Mouse (Mus musculus) layer of hippocampus, postnatal 10 days (tissue): ENCODE results near the gene Mpig6b. TPM values are rescaled to one million over a fixed set of nuclear protein-coding genes. Genes with fewer than 3 reads are reported as not detected.
A peak's percentile ranks its signal among the peaks of the same experiment; 100 is the strongest.

ENCODE experiments used
- DNase-seq, 2 experiments: peaks; one replicate each; pipeline ENCODE4 v3.0.0; 2021; ENCODE audit warnings: low spot score in 2 of 2
- total RNA-seq, 2 experiments: library from RNA; stranded (reverse); gene quantifications; 2 replicates each; pipeline ENCODE4 v1.2.3; 2021

Mpig6b gene
- total RNA-seq, 2 experiments from 2014 or later, result not detected

DNA sequence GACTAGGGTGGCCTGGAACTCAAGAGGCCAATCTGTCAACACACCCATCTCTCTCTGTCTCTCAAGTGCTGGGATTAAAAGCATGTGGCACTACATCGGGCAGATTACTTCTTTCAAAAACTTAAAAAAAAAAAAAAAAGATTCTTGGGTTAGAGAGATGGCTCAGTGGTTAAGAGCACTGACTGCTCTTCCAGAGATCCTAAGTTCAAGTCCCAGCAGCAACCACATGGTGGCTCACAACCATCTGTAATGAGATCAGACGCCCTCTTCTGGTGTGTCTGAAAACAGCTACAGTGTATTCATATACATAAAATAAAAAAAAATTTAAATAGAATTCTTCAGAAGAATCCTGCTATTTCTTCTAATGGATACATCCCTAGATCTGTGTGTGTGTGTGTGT lies 22.2 kb upstream of the Mpig6b start:
- no peak for DNase-seq

DNA sequence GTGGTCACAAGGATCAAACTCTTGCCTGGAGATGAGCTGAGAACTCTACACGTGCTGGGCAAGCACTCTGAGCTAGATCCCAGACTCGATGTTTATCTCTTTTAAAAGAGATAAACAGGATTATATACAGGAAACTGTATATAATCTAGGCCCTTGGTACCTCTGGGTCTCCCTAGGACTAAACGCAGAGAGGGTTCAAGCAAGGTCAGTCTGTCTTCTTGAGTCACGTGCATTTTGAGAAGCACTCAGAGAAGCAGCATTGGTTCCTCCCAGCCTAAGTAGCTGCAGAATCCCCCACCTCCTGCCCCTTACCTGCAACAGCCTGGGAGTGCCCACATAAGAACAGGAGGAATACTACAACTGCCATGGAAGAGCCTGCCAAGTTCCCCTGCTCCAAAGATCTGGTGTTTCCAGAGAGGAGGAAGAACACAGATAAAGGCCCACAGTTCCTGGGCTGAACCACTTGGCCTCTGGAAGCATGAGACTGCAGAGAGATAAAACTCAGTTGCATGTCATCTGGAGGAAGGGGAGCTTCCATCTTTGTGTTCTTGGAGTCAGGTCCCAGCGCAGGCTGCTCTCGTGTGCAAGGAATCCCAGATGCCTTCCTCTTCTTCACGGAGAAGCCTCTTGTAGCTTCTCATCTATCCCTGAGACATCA lies 19.4 kb upstream of the Mpig6b start, which contains the start of gene Ly6g6f:
TSS of gene Ly6g6f (minus strand) at position 403 of the 658 bp plus-strand sequence.
- DNase-seq, result no peak

DNA sequence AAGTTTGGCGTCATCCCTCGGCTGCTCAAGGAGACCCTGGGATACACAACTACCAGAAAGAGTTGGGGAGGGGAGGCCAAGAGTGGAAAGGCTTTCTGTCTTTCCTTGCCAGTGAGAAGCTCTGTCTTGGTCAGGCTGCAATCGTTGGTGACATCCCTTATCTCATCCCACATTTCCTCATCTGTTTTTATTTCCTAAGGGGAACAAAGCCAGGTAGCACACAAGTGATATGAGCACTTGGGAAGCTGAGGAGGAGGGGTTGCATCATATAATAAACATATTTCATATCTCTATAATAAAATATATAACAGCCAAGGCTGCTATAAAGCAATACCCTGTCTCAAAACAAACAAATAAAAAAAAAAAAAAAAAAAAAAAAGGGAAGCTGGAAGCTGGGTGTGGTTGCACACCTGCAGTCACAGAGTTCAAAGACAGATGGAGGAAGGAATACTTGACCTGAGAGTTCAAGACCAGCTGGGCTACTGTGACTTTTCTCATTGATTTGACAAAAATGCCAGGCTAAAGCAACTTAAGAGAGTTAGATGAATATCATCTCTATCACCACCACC lies 18.0 kb upstream of the Mpig6b start:
- DNase-seq, result no peak

DNA sequence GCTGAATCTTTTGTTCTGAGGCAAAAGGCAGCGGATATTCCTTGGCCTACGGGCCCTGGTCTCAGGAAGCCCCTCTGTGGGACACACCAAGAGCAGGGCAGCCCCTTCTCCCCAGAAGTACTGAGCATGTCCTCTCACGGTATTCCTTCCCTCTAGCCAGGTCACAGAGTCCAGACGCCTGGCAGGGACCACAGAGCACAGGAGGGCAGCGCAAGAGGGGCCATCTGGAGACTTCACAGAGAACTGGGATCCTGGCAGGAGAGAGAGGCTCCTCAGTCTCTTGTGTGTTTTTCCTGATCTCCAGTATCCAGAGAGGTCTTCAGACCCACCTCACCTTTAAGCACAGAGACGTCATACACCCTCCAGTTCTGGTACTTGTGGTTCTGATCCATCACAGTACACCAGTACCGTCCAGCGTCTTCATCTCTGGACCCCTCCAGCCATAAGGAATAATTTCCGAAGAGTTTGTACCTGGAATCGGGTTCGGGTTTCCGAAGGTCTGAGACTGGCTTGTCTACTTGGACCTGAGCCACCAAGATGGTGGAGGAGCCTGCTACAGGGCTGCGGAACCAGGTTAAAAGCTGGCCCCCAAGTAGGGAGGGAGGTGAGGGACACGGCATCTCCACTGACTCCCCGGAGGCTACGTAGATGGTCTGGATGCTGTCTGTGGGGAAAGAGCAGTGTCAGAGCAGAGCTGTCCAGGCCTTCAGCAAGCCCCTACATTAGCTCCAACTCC lies 17.0 kb upstream of the Mpig6b start:
- no peak for DNase-seq

DNA sequence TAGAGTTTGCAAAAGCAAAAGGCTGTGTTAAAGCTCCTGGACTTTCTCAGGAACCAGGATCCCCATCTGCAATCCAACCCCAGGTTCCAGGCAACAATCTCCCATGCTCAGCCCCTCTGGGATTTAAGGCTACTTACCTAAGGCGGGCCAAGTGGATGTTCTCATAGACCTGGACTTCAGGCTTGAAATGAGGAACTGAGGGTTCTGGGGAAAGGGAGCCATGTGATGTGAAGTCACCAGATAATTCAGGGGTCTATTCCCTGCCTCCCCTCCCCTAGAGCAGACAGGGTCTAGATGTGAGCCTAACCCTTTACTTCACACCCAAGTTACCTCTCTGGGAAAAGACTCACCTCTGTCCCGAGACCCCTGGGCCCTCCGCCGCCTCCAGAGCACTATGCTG lies 14.7 kb upstream of the Mpig6b start:
- no peak for DNase-seq

DNA sequence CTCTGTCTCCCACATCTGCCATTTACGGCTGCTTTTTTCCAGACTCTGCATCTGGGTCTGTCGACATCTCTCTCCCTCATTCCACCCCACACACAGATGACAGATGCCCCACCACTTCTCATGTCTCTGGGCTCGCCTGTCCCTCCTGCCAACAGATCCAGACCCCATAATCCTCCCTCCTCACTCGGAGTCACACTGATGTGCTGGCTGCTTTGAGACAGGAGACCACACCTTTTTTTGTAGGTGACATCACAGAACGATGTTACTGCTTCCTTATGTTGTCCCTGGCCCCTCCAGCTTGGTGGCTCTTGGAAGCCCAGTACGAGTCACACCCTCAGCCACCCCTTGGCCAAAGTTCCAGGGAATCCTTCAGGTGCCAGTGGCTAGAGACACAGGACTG lies 14.3 kb upstream of the Mpig6b start:
- no peak for DNase-seq

DNA sequence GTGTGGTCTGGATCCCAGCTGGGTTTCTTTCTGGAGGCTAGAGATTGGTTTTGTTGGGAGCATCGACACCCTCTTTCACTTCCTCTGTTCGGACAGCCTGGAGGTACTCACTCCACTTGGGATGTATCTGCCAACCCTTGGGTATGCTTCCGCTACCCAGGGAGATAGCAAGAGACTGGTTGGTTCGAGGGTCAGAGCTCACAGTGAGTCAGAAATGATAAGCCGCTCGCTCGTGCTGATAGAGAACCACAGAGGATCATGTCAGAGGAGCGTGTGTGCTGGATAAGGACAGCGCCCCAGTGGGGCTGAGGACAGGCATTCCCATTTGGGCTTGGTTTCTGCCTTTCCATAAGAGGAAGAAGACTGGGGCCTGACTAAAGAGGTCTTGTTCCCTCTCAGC lies 13.8 kb upstream of the Mpig6b start:
- no peak for DNase-seq

DNA sequence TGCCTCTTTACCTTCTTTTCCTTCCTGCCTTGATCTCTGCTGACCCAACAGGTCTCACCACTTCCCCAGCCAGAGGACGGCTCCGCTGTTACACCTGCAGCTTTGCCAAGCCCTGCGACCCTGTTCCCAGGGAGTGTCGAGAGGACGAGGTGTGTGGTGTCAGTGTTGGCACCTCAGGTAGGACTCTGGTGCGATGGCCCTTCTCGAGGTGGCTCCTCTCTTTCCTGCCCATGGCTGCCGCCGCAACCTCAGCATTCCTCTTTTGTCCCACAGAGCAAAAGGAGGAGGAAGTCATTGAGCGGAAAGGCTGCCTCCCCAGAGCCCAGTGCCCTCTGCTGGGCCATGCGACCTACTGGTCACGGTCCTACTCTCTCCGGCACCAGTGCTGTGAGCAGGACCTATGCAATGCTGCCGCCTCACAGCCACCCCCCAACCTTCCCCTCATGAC lies 11.8 kb upstream of the Mpig6b start, which contains the start of gene Ly6g6d:
TSS of gene Ly6g6d (minus strand) at position 280 of the 448 bp plus-strand sequence.
- peak in 1 of 2 experiments; percentile 43 for DNase-seq

DNA sequence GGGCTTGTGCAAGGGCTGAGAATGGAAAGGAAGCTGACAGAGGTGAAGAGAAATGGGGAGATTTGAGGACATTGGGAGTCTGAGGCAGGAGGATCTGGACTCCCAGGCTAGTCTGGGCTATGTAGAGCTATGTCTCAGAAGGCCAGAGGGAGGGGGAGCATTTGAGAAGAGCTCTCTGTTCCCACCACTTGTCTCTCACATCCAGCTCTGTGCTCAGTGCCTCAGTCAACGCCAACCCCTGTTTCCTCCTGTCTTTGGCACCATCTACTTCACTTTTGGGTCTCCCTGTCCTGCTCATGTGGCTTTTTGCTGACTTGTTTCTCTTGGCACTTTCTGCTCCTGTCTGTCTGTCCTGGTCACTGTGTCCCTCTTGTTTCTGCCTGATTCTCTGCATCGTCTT lies 11.3 kb upstream of the Mpig6b start:
- DNase-seq, result no peak

DNA sequence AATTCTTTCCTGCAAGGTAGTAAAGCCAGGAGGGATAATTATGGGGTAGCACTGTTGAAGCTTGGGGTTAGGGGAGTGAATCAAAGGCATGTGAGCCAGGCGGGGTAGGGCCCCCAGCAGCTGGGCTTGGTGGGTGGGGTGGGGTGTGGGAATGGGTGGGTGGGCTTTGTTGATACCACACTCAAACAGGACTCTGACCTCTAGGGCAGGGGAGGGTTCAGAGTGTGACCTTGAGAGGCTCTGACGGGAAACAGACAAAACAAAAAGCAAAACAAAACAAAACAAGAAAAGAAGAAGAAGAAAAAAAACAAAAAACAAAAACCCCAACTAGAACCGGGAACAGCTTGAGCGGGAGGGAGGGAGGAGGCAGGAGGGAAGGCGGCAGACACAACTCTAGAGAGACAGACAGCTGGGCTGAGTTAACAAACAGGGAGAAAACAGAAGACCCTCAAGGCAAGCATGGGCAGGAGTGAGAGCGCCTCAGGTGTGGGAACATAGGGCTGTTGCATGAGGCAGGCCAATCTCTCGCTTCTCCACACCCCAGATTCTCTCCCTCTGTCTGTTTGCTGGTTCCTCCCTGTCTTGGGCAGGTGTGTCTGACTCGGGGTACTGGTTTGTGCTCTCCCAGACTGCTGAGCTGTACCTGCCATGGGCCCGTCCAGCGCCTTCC lies 10.7 kb upstream of the Mpig6b start, which contains the start of gene Ly6g6e:
TSS of gene Ly6g6e (plus strand) at position 396 of the 670 bp plus-strand sequence.
- no peak for DNase-seq

DNA sequence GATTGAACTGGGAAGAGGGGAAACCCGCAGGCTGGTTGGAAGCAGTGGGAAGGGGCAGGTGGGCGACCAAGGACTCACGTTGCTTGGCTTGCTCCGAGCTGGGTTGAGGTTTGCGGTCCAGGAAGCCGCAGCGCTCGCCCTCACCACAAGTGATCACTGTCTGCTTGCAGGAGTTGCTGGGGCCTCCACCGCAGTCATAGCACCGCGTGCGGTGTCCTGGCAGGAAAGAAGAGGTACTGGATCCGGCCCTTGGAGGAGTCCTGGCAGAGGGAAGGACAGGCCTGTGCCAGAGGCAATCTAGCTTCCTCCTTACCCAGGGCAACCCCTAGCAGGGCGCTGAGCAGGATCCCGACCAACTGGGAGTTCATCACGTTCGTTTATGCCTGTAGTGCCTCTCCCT lies 8.1 kb upstream of the Mpig6b start:
- DNase-seq, result no peak

DNA sequence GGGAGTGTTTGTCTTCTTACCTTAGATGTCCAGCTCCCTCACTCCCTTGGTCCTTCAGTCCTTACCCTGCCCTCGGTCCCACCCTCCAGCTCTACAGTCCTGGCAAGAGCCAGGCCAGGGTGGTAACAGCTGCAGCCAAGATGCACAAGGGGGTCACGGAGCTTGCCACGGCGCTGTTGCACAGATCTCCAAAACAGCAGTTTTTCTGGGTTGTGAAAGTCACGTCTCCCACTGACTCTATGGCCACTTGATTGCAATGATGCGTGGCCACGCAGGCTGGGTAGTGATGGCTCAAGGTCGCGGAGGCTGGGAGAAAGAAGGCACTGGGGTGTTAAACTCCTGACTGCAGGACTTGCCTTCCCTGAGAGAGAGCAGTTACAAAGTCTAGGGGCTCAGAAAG lies 5.5 kb upstream of the Mpig6b start:
- no peak for DNase-seq

DNA sequence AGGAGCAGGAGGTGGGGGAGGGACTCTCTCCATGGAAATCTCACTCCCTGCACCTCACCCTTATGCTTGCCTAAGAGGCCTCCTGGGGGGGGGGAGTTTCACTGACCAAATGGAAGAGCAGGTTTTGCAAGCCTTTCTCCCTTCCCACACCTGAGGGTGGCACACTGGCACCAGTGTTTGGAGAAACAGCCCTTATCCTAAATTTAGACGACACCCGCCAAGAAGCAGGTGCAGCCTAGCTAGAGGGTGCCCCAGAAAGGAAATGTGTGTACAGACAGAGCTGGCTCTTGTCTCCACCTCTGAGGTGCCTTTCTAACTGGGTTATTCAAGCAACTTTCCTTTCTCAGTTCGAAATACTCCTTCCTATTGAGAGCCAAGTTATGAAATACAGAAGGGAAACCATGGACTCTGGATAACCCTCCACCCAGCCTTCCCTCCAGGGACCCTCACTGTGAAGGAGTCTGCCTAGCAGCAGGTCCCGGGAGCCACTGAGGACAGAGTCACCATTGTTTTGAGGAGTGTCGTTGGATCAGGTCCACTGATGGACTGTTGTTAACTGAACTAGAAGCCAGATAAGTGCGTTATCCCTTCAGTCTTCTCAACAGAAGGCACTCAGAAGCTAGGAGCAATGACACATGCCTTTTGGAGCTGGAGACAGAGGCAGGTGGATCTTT lies 4.7 kb upstream of the Mpig6b start:
- no peak for DNase-seq

DNA sequence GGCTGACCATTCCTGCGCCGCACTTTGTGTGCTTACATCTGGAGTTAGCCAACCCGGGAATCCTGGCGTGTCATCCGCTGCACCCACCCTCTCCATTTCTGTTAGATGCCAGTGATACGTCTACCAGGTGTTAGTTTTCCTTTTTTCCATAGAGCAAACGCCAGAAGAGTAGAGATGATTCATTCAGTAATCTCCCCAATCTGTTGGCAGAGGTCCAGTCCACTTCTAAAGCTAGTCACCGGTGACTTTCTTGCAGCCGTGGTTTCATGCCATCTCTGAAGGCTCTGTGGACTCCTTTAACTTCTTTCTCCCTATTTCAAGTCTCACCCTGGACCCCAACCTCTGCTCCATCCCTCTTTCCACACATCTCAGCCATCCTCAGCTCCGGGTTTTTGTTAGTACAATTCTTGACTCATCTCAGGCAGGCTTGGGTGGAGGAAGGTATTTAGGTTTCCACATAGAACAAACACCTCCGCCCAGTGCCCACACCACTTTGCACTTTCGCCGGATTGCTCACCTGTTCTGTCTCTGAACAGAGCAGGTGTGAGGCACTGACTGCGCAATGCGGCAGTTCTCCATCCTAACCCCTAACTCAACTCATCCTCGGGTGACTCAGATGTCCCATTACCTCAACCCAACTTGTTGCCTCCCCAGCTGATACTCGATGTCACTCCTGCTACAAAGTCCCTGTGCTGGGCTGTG lies 2.4 kb upstream of the Mpig6b start:
- DNase-seq, result no peak

DNA sequence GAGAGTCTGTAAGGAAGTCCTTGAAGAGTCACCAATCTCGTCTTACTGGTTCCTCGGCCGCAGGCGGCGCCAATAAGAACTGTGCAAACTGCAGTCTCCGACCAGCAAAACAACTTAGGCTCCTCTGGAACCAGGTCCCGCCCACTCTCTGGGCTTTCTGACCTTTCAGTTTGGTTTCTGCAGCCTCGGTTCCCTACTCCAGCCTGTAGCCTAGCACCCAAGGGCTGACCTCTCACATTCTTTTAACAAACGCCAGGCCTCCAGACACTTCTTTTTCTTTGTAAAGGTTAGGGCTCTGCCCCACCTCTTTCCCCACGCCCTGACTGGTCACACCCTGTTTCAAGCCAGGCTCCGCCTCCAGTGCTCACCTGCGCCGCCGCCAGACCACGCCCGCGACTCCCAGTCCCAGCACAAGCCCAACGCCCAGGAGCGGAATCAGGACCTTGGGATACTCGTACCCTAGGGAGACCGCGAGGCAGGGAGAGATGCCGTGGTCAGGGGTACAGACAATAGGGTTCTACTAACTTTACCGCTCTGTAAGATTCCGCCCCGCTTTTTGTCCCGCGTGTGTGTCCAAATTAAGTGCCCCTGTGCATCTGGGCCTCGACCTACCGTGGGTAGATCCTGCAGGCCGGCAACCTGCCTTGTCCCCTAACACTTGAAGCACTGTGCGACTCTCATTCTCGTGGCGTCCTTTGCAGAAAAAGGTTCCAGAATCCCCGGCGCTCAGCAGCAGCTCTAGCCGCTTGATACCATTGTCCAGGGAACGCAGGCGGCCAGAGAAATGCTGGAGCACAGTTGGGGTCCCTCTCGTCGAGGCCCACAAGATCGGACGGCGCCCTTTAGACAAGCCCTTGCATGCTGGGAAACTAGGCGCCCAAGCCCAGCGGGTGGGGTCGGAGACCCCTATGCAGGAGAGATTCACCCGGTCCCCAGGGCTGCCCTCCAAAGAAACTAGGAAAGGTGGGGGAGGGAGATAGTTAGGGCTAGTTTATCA lies 735 bp downstream of the Mpig6b start, which contains the start of gene Ly6g6c:
TSS of gene Ly6g6c (plus strand) at position 438 of the 997 bp plus-strand sequence.
- no peak for DNase-seq

DNA sequence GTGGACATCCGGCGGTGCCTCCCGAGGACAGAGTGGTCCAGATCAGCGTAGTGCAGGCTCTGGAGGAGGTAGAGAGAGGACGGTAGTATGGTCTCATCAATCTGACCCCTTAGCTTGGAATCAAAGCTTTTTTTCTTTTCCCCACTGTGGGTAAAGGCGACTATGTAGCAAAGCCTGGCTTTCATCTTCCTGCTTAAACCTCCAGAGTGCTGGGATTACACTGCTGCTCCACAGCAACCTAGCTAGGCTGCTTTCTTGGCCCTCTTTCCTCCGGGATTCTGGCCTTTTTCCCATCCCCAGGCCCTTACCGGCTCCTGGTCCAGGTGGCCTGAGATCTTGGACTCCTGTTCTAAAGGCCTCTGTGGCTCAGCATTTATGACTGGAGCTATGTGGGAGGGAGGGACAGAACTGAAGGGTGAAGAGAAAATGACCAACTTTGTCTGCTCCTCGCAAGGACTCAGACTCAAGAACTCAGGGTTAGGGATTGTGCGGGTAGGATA lies 1.6 kb downstream of the Mpig6b start:
- no peak for DNase-seq

DNA sequence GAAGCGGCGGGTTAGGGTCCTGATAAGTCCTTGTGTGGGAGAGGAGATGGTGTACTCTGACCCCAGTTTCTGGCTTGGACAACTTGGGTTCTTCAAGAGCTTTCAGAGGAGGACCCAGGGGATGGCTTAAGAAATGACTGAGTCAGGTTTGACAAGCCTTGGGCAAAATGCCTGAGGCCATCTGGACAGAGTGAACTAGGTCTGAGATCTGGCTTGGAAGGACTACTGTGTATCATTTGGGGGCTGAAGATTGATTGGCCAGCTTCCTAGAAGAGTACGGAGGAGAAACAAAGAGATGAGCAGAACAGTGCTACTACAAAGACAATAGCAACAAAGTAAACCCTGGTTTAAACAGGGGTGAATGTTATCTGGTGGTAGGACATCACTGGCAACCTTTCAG lies 2.5 kb downstream of the Mpig6b start:
- no peak for DNase-seq

DNA sequence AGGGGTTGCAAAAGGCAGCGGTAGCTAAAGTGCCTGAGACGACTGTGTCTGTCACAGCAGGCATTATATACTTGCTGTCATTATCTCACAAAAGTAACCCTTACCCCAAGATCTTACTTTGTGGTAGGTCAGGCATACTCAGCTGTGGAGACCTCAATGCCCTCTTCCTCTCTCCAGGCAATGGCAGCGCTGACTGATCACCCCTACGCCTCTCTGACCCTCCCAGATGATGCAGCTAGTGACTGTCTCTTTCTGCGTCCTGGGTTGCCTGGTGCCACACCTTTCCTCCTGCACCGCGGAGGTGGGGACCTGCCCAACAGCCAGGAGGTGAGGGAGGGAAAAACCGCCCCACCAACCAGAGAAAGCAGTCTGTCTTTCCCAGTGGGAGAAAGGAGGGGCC lies 4.7 kb downstream of the Mpig6b start:
- DNase-seq, result no peak

DNA sequence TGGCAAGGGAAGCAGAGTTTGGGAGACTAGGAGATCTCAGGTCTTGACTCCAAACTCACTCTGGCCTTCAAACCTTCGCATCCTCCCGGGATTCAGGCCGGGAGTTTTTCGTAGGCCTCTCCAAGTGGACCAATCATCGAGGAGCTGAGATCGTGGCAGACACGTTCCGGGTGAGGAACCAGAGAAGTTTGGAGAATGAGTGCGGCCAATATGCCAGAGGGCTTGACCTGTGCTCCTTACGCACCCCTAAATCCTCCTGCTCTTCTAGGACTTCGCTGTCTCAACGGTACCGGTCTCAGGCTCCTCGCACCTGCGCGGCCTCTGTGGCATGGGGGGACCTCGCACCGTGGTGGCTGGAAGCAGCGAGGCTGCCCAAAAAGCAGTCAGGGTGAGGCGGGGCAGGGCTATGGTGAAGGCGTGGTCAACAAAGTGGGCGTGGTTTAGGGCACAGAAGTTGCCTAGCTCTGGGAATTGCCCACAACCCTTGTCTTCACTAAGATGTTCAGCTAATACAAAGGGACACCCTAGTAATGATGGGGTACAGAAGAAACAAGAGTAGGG lies 5.2 kb downstream of the Mpig6b start:
- no peak for DNase-seq
